Mouse (Mus musculus) liver, adult 2 months (tissue): ENCODE results near the gene Gm14327.
"Not testable (repeated sequence)": the region's sequence is repeated elsewhere in the genome, so short reads cannot be mapped to it uniquely, and the experiment has no call there.

Source experiments
- CTCF ChIP-seq: fragments of 200-500 bp; IDR thresholded peaks from 2 replicates; pipeline ENCODE4 v1.5.1; 2011; ENCODE audit warnings: low read depth, low read length, control low read depth
- POLR2A ChIP-seq: fragments of 200-500 bp; IDR thresholded peaks from 2 replicates; pipeline ENCODE4 v1.6.1; 2011; ENCODE audit warnings: low read length, control low read depth; ENCODE audit not compliant: insufficient read depth; ENCODE audit errors: extremely low read depth

- not testable (repeated sequence) for TF ChIP-seq CTCF, POLR2A
Observed at GRCm38 (mm10) chr2:177925563-177926103, 28.7 kb downstream of the Gm14327 start, which contains the start of gene Zfp972.
